Mouse (Mus musculus): Measurements from ENCODE around the gene Olfr889. TPM values are rescaled to one million over a fixed set of nuclear protein-coding genes. Genes with fewer than 3 reads are reported as not detected.
"Not testable (repeated sequence)": the region's sequence is repeated elsewhere in the genome, so short reads cannot be mapped to it uniquely, and the experiment has no call there.

Olfr889 gene
- not detected for total RNA-seq (2021)
- long read RNA-seq, experiment 1: 0 reads
- long read RNA-seq, experiment 2: 0 reads

DNA sequence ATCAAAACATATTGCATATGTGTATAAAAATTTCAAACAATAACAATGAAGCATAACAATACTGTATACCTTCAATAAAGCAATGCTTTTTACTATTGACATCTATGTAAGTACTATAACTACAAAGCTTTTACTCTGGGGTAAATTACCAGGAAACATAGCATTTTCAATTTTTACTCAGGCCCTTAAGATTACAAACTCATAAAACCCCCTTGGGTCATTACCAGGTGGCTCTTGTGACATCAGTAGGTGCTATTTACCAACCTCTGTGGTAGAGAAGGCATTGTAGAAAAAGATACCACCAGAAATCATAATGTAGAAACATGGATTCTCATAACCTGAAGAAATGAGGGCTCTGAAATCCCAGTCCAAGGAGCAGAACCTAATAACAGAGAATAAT, at the start of gene Olfr889:
Gene Olfr889 (plus strand): TSS at position 301 of the 400 bp plus-strand sequence.
- no peak for TF ChIP-seq CTCF (IDR thresholded peaks at IDR 0.05)
- DNase-seq: no peak
- intact Hi-C loops (cut with DNase I): no loop called here
- H3K4me3 ChIP-seq: no peak within 1 kb of the TSS
- no peak within 1 kb of the TSS for H3K27ac ChIP-seq

- no peak for DNase-seq
- TF ChIP-seq CTCF (IDR thresholded peaks at IDR 0.05): no peak
- intact Hi-C loops (cut with DNase I): no loop called here
- Histone ChIP-seq H3K4me3 (no peak within 1 kb of the TSS), H3K27ac (no peak within 1 kb of the TSS)
These were observed 31.2 kb upstream of the Olfr889 start, which contains the start of gene Olfr887 for GRCm38 (mm10) chr9:38083772-38084171. Gene Olfr887, plus strand, starts transcription at chr9:38084072.

DNA sequence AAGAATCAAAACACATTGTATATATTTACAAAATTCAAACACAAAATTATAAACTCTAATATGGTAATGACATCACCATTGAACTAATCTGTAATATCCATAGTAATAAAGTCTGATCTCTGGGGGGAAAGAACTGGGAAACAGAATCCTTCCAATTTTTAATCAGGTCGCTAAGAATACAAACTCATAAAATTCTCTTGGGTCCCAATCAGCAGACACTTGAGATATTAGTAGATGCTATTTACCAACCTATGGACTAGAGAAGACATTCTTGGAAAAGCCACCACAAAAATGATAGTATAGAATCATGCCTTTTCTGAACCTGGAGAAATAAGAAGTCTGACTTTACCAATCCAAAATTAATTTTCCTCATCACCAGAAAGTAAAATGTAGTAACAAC, 7.2 kb upstream of the Olfr889 start, which contains the start of gene Olfr888:
Gene Olfr888 (plus strand): TSS at position 301 of the 400 bp plus-strand sequence.
- intact Hi-C loops (cut with DNase I): no loop called here
- Histone ChIP-seq H3K27ac (no peak within 1 kb of the TSS), H3K4me3 (no peak within 1 kb of the TSS)
- TF ChIP-seq CTCF (IDR thresholded peaks at IDR 0.05): no peak
- DNase-seq: no peak

- no peak within 1 kb of the TSS for H3K4me3 ChIP-seq
- DNase-seq: no peak
- no peak within 1 kb of the TSS for H3K27ac ChIP-seq
- intact Hi-C loops (cut with DNase I): loop anchor here (5.0 kb wide), 1 partner anchor 240 kb away; no protein-coding TSS in a partner anchor
- no peak for TF ChIP-seq CTCF (IDR thresholded peaks at IDR 0.05)
These were observed 27.2 kb downstream of the Olfr889 start, which contains the start of gene Olfr890 for GRCm38 (mm10) chr9:38142217-38142616. Gene Olfr890, plus strand, starts transcription at chr9:38142517.

DNA sequence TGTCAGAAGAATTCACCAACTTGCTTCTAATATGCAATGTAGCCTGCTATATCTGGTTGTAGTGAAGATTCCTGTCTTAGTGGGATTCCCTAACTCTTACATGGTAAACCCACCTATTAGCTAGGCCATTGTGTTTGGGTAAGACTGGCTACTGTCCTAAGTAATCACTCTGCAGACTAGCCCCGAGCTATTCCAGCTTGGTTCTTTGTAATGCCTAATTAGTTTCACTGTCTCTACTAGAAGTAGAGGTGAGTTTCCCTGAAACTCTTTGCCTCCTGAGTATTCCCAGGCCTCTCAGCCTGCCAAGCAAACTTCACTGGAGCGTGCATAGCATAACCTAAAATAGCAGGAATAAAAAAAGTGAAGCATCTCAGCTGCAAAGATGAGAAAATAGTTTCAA, 53.3 kb downstream of the Olfr889 start:
- not testable (repeated sequence) for DNase-seq, H3K27ac ChIP-seq, H3K4me3 ChIP-seq
- intact Hi-C loops (cut with DNase I): loop anchor here (5.0 kb wide), 1 partner anchor 114 kb away; no protein-coding TSS in a partner anchor

Other genes starting within 250 kb of the Olfr889 start
- not detected for gene Olfr145, start 218.5 kb upstream of the Olfr889 start, total RNA-seq (2021)
- gene Olfr878, start 197.4 kb upstream of the Olfr889 start, total RNA-seq (2021): not detected
- gene Olfr881, start 123.4 kb upstream of the Olfr889 start, total RNA-seq (2021): not detected
- not detected for gene Olfr883, start 89.4 kb upstream of the Olfr889 start, total RNA-seq (2021)
- not detected for gene Olfr884, start 68.6 kb upstream of the Olfr889 start, total RNA-seq (2021)
- gene Olfr885, start 53.9 kb upstream of the Olfr889 start, total RNA-seq (2021): not detected
- not detected for gene Olfr887, start 31.1 kb upstream of the Olfr889 start, total RNA-seq (2021)
- gene Olfr888, start 7.1 kb upstream of the Olfr889 start, total RNA-seq (2021): not detected
- not detected for gene Olfr890, start 27.3 kb downstream of the Olfr889 start, total RNA-seq (2021)
- gene Olfr891, start 65.6 kb downstream of the Olfr889 start, total RNA-seq (2021): not detected
- gene Olfr893, start 93.2 kb downstream of the Olfr889 start, total RNA-seq (2021): not detected
- not detected for gene Olfr894, start 102.9 kb downstream of the Olfr889 start, total RNA-seq (2021)
- not detected for gene Olfr143, start 137.6 kb downstream of the Olfr889 start, total RNA-seq (2021)
- not detected for gene Olfr895, start 152.7 kb downstream of the Olfr889 start, total RNA-seq (2021)
- not detected for gene Olfr896-ps1, start 175.9 kb downstream of the Olfr889 start, total RNA-seq (2021)
- not detected for gene Olfr25, start 213.9 kb downstream of the Olfr889 start, total RNA-seq (2021)
- not detected for gene Olfr898, start 233.2 kb downstream of the Olfr889 start, total RNA-seq (2021)